Mouse (Mus musculus): ENCODE data around the gene Nosip. TPM values are rescaled to one million over a fixed set of nuclear protein-coding genes. Genes with fewer than 3 reads are reported as not detected.

The Nosip gene
- total RNA-seq, 2 experiments from 2014 or later = 30.8 to 31.6 TPM

DNA sequence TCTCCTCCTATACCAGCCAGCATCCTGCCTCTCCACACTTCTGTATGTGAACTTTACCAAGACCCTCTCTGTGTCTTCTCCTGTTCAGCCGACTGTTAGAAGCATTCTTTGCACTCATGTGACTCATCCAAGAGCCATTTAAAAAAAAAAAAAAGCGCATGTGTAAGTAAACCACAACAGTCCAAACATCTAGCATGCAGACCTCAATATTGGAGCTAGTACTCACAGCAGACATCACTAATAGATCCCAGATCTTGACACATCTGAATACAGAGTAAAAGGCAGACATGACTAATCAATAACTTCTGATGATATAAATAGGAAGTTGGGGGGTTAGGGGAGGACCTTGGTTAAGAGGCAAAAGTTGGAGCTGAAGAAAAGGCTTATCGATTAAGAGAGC is 26.6 kb upstream of the Nosip start:
- no peak for DNase-seq

DNA sequence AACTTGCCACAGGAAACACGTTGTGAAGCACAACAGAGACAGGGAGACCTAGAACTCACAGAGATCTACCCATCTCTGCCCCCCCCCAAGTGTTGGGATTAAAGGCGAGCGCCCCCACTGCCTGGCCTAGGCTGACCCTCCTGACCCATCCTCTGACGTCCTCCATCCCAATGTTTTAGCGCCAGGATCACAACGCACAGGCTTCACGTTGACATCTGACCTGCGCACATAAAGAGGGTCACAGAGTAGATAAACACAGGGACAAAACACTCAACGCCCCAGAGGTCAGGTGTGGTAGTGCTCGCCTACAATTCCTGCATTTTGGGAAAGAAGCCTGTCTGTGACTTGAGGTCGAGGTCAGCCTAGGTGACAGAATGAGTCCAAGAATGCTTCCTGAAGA is 25.5 kb upstream of the Nosip start:
- DNase-seq = no peak

DNA sequence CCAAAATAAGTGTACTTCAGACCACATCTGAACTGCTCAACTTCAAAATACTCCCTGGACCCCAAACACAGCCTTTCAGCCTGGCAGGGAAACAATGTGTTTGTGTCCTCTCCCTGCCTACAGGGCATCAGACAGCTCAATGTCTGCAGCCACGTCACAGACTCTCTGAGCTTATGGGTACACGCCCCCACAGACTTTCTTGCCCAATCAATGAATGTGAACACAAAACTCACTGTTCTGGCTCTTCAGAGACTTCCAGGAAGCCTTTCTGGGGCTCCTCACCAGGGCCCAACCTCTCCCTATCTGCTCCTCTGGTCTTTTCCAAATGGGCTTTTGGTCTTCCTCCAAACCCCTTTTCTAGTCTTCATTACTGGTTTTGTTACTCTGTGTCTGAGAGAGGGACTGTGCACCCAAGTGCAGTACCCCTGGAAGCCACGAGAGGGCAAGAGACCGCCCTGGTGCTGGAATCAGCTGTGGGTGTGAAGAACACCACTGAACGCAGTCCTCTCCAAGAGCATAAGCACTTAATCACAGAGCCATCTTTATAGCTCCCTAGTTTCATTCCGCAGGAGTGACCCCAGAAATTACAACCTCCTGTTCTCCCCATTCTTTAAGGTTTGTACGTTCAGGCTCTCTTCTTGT is 24.4 kb upstream of the Nosip start:
- peak; percentile 38 for DNase-seq

DNA sequence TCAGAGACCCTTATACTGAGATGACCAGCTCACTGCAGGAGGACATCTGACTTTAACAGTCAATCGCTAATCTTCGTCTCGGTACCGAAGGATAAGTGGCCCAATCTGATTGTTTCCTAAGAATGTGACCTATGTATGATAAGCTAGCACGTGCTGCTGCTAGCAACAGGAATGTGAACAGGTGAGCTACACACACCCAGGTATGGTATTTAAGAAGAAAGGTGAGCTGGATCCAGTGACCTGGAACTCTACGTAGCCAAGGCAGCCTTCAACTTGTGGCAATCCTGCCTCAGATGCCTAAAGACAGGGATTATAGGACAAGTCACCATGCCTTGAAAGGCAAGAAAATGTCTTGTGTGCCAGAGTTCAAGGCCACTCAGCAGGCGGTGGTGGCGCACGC is 23.8 kb upstream of the Nosip start:
- no peak for DNase-seq

GRCm38 (mm10) chr7:45040851-45041250 is 21.4 kb upstream of the Nosip start:
- peak; percentile 71 for DNase-seq

DNA sequence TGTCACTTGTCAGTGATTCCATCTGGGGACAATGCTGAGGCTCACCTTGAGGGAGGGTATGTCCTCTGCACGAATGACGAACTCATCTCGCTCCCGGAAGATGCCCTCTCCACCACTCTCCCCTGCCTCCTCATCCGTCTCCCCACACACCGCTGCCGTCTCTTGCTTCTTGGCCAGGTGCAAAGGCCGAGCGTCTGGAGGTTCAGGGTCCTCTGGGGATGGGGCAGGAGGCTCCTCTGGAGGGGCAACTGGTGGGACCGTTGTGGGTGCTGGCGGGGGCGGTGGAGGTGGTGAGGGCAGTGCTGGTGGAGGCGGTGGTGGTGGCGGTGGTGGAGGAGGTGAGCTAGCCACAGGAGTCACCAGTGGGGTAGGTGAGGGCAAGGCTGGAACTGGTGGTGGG is 18.9 kb upstream of the Nosip start:
- DNase-seq = no peak

DNA sequence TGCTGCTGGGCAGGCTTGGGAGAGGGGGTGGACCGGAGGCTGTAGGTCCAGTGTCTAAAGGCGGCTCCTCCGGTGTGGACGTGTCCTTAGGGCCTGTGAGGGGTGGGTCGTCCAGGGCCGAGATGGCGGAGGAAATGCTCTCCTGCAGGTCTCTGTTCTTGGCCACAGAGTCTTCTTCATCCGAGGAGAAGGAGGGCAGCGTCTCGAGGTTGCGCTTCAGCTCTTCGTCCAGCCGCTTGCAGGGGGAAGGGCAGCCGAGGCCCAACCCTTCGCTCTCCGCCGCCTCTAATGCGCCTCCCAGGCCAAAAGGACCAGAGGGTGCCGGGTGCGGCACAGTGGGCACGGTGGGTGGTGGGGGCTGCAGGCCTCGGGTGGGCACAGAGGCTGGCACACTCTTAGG is 16.5 kb upstream of the Nosip start:
- peak; percentile 7 for DNase-seq

- no peak for DNase-seq
These were observed 15.3 kb upstream of the Nosip start for GRCm38 (mm10) chr7:45046853-45047350.

- no peak for DNase-seq
These were observed 14.7 kb upstream of the Nosip start for GRCm38 (mm10) chr7:45047491-45047890.

- DNase-seq = no peak
These were observed 14.0 kb upstream of the Nosip start for GRCm38 (mm10) chr7:45048001-45048890.

DNA sequence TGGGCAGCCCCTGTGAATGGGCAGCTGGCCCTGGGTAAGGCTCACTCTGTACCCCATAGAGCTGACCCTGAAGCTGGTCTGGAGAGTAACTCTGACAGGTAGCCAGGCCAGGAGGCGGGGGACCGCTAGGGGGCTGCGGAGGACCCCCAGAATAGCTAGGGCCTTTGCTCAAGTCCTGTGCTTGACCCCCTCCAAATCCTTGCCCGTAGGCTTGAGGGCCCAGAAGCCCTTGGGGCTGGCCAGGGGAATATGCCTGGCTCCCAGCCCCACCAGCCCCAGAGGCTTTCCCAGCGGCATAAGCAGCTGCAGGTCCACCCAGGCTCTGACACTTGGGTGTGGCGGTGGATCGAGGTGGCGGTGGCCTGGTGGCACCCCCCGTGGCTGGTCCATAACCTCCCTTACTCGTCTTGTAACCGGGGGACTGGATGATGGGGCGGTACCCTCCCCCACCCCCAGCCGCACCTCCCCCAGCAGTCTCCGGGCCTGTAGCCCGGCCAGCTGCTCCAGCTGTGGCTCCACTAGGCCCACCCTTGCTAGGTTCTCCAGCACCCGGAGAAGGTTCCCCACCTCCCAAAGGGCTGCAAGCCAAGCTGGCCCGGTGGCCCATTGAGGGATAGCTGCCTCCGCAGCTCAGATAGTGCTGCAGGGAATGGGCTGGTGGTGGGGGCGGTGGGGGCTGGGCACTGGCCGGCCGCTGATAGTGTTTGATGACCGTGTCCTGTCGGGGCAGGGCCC is 13.1 kb upstream of the Nosip start:
- DNase-seq = peak; percentile 44

DNA sequence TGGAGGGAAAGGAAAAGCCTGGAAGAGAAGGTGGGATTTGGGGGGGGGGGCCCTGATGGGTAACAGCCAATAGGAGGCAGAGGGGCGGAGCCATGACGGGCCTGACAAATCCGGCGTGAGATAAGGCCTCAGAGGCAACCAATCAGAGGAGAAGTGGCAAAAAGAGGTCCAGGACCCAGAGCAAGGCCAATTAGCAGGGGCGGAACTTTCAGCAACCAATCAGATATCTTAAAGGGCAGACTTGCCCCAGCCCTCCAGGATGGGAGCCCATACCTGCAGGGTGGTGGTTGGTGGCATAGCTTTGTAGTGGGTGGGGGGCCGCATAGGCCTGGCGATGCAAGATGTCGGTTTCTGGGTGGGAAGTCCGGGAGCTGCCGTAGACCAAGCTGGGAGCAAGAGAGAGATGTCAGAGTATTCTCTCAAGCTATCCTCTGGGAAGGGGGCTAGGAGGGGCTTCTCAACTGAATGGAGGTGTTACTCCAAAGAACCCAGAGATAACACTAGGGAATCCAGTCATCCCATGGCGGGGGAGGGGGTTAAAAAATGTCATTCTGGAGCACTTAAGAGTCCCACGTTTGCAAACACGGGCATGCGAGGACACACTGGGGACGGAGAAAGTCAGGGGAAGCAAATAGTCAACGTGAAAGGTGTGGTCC is 11.2 kb upstream of the Nosip start:
- peak; percentile 83 for DNase-seq

DNA sequence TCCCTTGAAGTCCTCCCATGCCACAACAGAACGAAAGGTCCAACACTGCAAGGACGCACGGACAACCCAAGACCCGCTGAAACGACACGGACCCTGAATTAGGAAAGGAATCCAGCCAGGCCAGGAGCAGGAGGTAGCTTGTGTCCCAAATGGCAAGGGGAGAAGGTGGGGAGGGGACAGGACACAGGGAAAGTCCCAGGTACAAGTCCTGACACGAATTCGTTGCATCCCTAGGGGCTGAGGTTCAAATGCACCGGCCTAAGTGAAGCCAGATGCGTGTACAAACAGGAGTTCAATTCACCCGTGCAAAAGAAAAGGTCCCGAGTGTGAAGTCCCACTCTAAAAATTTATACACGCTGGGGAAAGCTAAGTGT is 10.6 kb upstream of the Nosip start:
- no peak for DNase-seq

GRCm38 (mm10) chr7:45052181-45052861 is 9.9 kb upstream of the Nosip start:
- DNase-seq = peak; percentile 52

DNA sequence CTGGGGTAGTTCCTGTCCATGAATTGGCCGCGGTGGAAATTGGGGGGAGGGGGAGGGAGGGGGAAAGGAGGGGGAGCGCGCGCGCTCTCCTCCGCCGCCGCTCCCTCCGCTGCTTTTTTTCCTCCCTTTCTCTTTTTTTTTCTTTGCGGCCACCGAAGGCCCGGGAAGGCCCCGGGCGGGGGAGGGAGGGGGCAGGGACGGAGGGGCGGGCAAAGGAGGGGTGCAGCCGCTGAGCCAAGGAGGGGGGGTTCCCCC is 9.4 kb upstream of the Nosip start, which contains the start of gene Prr12:
Gene Prr12, minus strand, starts transcription at position 20 of the 255 bp plus-strand sequence.
- no peak for DNase-seq

GRCm38 (mm10) chr7:45053117-45053930 is 8.9 kb upstream of the Nosip start:
- peak; percentile 86 for DNase-seq

DNA sequence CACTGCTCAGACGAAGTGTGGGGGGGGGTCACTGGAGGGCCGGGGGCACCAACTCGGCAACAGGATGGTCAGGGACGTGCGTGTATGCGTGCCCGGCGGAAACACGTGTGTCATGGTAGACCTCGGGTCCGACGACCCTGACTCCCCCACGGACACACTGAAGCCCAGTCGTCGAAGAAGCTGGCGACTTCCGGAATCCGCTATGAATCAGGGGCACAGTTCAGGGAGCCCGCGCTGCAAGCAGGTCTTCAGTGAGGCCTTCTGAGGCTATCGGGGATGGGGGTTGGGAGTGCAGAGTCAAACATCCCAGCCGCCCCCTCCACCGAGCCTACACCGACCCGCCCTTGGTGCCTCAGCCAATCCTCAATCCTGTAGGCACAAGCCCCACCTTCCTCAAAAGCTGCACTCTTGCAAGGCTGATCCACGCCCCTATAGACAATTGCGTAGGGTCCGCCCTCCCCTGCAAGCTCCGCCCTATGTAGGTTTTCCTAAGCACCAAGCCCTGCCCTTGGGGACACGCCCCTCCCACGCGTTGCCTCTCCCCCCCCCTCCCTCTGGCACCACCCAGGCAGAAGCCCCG is 8.2 kb upstream of the Nosip start:
- peak; percentile 95 for DNase-seq

GRCm38 (mm10) chr7:45056329-45056971 is 5.8 kb upstream of the Nosip start:
- no peak for DNase-seq

- no peak for DNase-seq
These were observed 5.3 kb upstream of the Nosip start for GRCm38 (mm10) chr7:45056972-45057348.
